Mouse (Mus musculus) adrenal gland (tissue): ENCODE data around the gene Acvr2b.

Source experiments
- intact Hi-C: fragments of 180-260 bp; cut with DNase I; formaldehyde crosslinking; loops from one replicate; pipeline ENCODE4 v1.15.1; 2025

Acvr2b gene

DNA sequence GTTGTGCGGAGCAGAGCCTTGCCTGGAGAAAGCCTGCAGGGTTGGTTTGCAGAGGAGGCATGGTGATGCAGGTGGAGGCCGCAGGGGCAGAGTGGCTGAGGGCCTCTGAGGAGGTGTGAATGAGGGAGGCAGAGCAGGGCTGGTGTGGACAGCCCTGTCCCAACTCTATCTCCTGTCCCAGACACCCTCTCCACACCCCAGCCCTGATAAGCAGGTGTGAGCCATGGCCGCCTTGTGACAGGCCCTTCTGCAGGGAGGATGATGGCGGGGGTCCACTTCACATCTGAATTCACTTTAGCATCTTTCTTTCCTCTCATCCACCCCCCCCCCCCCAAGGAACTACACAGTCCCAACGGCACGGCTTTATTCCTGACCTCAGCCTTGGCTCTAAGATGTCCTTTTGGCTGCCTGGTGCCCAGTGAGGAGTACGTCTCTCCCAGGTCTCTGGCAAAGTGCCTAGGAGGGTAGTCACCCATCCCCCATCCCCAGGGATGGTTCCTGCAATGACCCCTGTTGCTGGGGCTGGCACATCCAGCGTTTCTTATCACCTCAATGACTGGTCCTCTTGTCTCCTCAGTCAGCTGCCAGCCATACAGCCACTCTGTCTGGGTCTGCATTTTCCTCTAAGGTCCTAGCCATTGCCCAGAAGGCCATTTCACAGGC lies 67.9 kb downstream of the Acvr2b start:
- intact Hi-C loops, result loop anchor here (10.0 kb wide), 2 partner anchors 295 to 425 kb away; partner anchors contain the start of gene Wdr48

DNA sequence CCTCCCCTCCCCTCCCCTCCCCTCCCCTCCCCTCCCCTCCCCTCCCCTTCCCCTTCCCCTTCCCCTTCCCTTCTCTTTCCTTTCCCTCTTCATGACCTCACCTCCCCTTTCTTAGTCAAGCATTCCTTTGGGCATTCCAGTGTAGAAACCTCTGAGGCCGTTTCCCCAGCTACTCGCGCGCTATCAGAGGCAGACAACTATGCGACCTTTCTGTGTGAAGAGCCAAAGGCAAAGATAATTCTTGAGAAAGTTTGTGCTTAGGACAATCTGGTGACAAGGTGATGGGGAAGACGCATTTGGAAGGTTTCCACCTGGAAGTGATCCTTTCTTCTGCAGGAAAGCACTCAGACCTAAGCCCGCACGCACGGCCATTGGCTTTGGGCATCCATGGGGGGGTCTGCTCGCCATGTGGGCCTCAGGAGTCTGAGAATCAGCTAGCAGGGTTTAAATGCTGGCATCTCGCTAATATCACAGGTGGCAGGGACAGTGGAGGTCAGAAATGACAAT lies 70.5 kb downstream of the Acvr2b start:
- intact Hi-C loops, result no loop called here

DNA sequence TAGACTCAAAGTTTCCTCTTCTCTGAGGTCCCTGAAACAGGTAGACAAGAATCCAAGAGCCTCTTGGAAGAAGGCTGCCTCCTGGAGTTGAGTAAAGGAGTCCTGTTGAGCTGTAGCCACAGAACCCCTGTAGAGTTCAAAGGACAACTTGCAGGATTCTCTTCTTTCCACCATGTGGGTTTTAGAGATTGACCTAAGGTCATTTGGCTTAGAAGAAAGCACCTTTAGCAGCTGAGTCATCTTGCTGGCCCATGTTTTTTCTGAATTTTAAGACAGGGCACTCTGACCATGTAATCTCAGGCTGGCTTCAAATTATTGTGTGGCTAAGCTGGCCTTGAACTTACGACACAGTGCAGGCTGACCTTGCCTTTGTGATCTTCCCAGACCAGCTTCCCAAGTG lies 71.1 kb downstream of the Acvr2b start:
- intact Hi-C loops, result no loop called here

DNA sequence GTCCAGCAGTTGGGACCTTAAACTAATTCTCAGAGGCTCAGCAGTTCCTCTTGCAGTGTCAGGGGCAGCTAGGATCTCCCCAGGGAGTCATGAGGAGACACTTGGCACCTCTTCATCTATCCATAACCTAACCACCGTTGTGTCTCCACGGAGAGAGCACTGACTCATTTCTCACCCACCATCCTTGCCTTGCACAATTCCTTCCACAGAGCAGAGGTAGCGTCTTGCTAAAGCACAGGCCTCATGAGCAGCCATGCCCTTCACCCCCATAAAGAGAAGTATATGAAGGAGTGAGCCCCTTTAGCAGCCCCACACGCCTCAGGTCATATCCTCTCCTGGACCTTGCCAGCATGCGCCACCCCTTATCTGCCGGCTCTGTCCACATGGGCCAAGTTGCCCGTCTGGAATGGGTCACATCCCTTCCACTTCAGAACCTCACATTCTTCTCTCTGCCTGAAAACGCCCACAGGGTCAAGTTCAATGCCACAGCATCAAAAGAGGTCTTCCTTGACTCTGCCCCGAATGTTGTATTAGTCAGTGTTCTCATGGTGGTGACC lies 71.8 kb downstream of the Acvr2b start:
- intact Hi-C loops, result no loop called here

DNA sequence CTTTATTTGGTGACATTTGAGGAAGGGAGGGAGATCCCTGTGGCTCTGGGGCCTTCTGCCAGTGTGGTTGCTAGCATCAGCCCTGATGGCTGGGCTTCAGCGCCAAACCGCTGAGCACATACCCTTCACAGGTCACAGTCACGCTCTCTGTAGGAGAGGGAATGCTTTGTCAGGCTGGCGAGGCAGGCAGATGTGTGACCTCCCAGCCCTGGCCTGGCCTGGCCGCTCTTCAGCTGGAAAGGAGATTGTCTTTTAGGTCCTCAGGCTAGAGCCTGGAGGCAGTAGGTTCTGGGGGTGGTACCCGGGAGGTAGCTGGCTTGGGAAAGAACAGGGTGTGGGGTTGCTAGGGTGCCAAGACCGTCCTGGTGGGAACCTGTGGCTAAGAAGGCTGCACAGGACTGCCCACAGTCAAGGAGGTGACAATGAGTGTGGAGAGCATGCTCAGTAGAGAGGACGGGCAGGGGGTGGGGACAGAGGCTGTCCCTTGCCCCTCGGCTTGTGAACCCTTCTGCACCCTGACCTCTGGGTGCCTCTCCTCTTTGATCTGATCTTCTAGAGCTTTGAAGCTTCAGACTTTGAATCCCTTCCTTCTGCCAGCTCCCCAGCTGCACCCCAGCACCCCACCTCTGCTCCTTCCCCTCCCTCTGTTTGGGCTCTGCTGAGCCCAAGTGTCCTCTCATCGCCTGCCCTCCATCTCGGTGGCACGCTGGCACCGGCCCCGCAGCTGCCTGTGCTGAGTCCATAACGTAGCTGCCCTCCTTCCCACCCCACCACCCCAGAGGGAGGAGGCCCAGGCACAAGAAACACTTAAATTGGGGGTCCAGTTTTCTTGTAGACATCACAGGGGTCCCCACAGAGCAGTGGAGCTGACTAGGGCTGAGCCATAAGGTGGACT lies 73.0 kb downstream of the Acvr2b start:
- intact Hi-C loops, result no loop called here

DNA sequence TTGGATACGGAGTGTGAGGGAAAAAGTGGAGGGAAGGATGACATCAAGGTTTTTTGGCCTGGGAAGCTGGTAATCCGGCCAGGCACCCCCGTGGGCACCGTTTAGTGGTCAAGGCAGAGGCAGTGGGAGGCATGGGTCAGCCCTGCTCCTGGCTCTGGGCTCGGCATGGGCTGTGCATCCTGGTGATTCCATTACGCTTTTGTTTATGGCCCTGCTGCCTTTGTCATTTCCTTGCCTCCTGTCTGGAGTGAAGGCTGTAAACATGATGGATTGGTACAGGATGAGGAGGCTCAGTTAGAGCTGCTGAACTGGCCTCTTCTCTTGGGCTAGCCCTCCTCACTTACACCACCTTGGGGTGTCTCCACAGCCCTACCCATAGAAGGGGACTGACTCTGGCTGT lies 75.8 kb downstream of the Acvr2b start:
- intact Hi-C loops, result no loop called here

DNA sequence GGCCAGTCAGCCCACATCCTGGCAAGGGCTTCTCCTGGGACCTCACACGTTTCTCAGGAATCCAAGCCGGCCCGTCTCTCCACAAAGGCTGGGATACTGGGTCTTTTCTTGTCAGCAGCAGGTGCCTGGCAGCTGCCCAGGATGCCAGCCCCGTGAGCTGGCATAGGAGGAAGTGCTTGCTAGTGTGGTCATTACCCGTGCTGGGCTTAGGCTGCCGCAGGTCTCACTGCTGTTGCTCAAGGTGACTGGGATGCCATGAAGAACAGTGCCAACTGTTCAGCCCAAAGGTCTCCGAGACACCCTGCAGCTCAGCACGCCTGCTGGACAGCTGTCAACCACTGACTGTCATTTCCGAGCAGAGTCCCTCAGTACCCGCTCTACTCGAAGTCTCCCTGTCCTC lies 76.4 kb downstream of the Acvr2b start:
- intact Hi-C loops, result no loop called here

DNA sequence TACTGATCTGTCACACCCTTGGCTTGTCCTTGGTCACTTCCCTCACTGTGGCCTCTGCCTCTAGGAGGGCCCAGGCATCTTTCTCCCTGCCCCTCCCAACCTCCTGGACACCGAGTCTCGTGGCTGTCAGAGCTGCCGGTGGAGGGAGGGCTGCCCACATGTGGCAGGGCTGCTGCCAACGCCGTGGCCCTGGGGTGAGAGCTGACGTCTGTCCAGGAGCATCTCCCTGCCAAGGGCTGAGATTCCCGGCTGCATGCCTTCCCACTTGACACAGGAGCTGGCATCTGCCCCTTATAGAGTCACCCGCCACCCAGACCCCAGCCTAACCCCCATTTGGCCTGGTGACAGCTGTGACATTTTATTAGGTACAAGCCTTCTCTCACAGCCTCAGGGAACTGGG lies 77.4 kb downstream of the Acvr2b start:
- intact Hi-C loops, result no loop called here

DNA sequence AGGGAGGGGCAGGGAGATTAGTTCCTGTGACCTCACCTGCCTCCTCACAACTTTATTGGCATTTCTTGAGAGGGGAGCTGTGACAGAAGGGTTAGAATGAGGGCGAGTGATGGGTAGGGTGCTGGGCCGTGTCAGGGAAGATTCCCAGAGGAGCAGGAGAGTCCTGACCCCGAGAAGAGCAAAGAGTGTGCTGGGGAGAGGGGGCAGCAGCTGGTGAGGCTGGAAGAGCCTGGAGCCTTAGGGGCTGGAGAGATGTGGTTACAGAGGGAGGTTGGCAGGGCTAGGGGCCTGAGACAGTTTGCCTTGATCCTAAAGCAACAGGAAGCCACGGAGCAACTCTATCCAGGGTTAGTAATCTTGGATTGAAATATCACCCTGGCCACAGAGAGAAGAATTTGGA lies 79.7 kb downstream of the Acvr2b start:
- intact Hi-C loops, result no loop called here

DNA sequence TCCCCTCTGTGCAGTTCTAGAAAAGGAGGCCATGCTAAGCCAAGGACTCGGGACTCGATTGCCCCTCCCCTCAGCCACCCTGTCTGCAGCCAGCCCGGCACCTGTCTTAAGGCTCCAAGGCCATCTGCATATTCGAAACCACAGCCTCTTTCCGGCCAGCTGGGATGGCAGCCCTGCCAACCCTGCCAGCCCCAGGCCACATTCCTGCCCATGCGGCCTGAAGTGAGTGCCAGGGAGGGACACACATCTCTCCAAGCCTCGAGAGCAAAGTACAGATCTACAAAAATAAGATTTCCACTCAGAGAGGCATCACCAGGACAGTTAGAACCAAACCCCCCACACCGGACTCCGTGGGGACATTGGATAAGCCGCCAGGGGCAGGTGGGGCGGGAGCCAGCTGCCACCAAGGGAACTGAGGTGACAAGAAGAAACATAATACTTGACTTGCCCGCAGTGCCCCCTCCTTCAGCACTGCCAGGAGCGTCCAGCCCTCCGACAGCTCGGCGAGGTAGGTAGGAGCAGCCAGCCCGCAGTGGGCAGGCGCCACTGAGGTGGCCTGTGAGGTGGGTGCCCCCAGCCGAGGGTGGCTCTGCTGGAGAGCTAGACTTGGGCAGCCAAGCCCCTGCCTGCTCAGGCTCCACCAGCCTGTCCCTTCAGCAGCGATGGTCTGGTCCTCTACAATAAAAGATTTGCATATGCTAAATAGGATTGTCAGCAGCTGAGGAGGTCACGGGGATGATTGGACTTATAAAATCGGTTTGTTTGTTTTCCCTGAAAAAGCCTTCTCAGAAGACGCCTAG lies 81.8 kb downstream of the Acvr2b start:
- intact Hi-C loops, result no loop called here

DNA sequence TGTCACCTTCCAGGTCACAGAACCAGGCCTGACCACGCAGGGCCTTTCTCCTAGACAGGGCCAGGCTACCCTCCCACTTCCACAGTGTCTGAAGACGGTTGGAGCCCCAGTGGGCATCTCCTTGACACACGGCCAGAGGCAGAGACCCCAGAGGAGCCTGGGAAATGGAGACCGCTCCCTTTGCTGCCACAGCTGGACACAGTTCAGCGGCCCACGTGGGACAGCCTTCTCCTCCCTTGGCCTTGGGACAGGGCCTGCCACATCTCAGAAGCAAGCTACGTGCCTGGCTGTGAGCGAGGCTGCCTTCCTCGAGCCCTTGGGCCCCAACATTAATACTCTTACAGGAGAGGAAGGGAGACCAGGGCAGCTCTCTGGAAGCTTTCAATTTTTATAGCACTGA lies 82.5 kb downstream of the Acvr2b start:
- intact Hi-C loops, result no loop called here
